Mouse (Mus musculus): Measurements from ENCODE around the gene Tenm2.

DNA sequence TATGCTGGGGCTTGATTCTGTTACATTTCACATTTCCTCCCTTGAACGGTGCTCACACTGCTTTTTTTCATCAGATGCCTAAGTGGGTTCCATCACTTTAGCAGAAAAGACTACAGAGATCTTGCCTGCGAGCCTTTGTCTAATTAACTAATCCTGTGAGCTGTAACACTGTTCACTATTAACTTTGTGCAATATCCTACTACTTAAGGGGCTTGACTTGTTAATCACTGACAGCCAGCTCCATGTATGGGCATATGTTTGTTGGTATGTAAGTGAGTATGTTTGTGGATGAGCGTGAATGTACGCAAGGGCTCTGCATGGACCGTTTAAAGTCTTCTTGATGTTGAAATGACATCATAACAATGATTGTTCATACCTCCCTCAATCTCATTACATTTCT lies 277.7 kb downstream of the Tenm2 start:
- no peak for TF ChIP-seq GATA1 (IDR thresholded peaks at IDR 0.05; ENCODE audit: borderline replicate concordance, low read length)
- TF ChIP-seq FLI1 (IDR thresholded peaks at IDR 0.05; ENCODE audit: low read length) = no peak
